12 mouse cellular contexts compared by ENCODE assay signal in the genomic region with DNA sequence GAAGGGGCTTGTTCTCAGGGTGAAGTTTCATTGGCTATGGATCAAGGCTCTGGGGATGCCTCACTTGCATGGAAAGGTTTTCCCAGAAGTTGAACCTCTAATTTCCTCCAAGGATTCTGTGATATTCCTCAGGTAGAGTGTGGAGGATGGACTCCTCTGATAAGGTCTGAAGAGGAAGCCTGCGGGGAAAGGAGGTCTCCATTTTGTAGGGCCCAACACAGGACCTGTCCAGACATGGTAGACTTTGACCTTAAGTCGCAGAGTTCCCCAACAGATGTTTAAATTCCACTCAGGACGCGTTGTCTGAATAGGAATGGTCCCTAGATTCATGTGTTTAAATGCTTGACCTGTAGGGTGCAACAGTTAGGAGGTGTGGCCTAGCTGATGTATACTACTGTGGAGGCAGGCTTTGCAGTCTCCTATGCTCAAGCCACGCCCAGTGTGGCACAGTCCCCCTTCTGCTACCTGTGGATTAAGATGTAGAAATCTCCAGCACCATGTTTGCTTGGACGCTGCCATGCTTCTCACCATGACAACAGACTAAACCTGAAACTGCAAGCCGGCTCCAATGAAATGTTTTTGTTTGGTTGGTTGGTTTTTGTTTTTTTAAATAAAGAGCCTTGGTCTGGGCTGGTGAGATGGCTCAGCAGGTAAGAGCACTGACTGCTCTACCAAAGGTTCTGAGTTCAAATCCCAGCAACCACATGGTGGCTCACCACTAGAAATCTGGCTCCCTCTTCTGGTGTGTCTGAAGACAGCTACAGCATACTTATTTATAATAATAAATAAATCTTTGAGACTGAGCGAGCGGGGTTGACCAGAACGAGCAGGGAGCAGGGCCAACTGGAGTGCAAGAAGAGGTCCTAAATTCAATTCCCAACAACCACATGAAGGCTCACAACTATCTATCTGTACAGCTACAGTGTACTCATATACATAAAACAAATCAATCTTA. TPM values are rescaled to one million over a fixed set of nuclear protein-coding genes. Genes with fewer than 3 reads are reported as not detected.
DNase-seq lines count a peak whose midpoint lies in the region; ATAC-seq and TF ChIP-seq lines count a peak whose summit lies in the region.
"Had no signal": no experiment of that assay in that cellular context is flagged by ENCODE, and none has a peak within 500 bp of the region (broad histone marks: within the 10 kb centered on the region; RNA-seq: fewer than 3 reads in every experiment).

No protein-coding gene starts in this region.

- H3K27ac ChIP-seq in forebrain, embryonic 13.5 days: no peak overlapping the region
- no peak overlapping the region for H3K27ac ChIP-seq in forebrain, embryonic 16.5 days (ENCODE audit: low read length)
- no peak overlapping the region for H3K27ac ChIP-seq in lung, embryonic 14.5 days (ENCODE audit: low read depth)
- no peak overlapping the region for H3K27ac ChIP-seq in liver, postnatal 0 days (ENCODE audit: low read depth)
- H3K27ac ChIP-seq: embryonic facial prominence, embryonic 12.5 days; heart, embryonic 13.5 days had no signal

- H3K27me3 ChIP-seq in forebrain, embryonic 13.5 days: no peaks in the 10 kb centered on the region
- H3K27me3 ChIP-seq in forebrain, embryonic 16.5 days (replicated peaks; ENCODE audit: control insufficient read depth, insufficient read depth, low read length): no peaks in the 10 kb centered on the region
- H3K27me3 ChIP-seq in lung, embryonic 14.5 days (ENCODE audit: insufficient read depth, low read length): no peaks in the 10 kb centered on the region
- H3K27me3 ChIP-seq in liver, postnatal 0 days (ENCODE audit: insufficient read depth, low read length): no peaks in the 10 kb centered on the region
- H3K27me3 ChIP-seq: embryonic facial prominence, embryonic 12.5 days; heart, embryonic 13.5 days had no signal

- H3K4me3 ChIP-seq in forebrain, embryonic 13.5 days: no peak overlapping the region
- no peak overlapping the region for H3K4me3 ChIP-seq in forebrain, embryonic 16.5 days (replicated peaks; ENCODE audit: low read length)
- no peak overlapping the region for H3K4me3 ChIP-seq in lung, embryonic 14.5 days (ENCODE audit: low read depth, low read length)
- H3K4me3 ChIP-seq in liver, postnatal 0 days (ENCODE audit: low read depth, low read length): no peak overlapping the region
- H3K4me3 ChIP-seq: embryonic facial prominence, embryonic 12.5 days; heart, embryonic 13.5 days had no signal

- DNase-seq in lung, embryonic 14.5 days: peak; percentile 6
- DNase-seq in lung, postnatal 36 days: no peak
- DNase-seq in WW6 (ENCODE audit: low read depth, low spot score): peak; percentile 24
- DNase-seq in liver, postnatal 0 days: no peak
- DNase-seq in ovary, postnatal 14 days (ENCODE audit: low spot score): no peak
- no peak for DNase-seq in urinary bladder, postnatal 4 days (ENCODE audit: low spot score in 2 of 2)
- DNase-seq: B cell, adult 2 months; cerebellum, adult 8-10 months had no signal

- H3K9ac ChIP-seq in forebrain, embryonic 13.5 days: no peak overlapping the region
- H3K9ac ChIP-seq in forebrain, embryonic 16.5 days (replicated peaks; ENCODE audit: low read depth, low read length): no peak overlapping the region
- no peak overlapping the region for H3K9ac ChIP-seq in lung, embryonic 14.5 days
- H3K9ac ChIP-seq in liver, postnatal 0 days (replicated peaks): no peak overlapping the region
- H3K9ac ChIP-seq: embryonic facial prominence, embryonic 12.5 days; heart, embryonic 13.5 days had no signal

- WGBS in forebrain, embryonic 13.5 days: 91% methylated on average over 10 of the region's 10 CpGs
- 92% methylated on average over 10 of the region's 10 CpGs for WGBS in forebrain, embryonic 16.5 days
- WGBS in lung, embryonic 14.5 days: 84% methylated on average over 10 of the region's 10 CpGs
- WGBS in liver, postnatal 0 days (ENCODE audit: insufficient replicate concordance): 88% methylated on average over 10 of the region's 10 CpGs

- H3K4me2 ChIP-seq in forebrain, embryonic 13.5 days: no peak overlapping the region
- no peak overlapping the region for H3K4me2 ChIP-seq in forebrain, embryonic 16.5 days (ENCODE audit: low read length)
- H3K4me2 ChIP-seq in lung, embryonic 14.5 days: no peak overlapping the region
- H3K4me2 ChIP-seq in liver, postnatal 0 days (ENCODE audit: low read depth, low read length): no peak overlapping the region
- H3K4me2 ChIP-seq: embryonic facial prominence, embryonic 12.5 days; heart, embryonic 13.5 days had no signal

- no peaks in the 10 kb centered on the region for H3K9me3 ChIP-seq in forebrain, embryonic 13.5 days (replicated peaks)
- H3K9me3 ChIP-seq in forebrain, embryonic 16.5 days (ENCODE audit: control insufficient read depth, low read length): no peaks in the 10 kb centered on the region
- no peaks in the 10 kb centered on the region for H3K9me3 ChIP-seq in lung, embryonic 14.5 days (ENCODE audit: low read depth, low read length)
- no peaks in the 10 kb centered on the region for H3K9me3 ChIP-seq in liver, postnatal 0 days (ENCODE audit: low read length)
- H3K9me3 ChIP-seq: embryonic facial prominence, embryonic 12.5 days; heart, embryonic 13.5 days had no signal

- H3K4me1 ChIP-seq in forebrain, embryonic 13.5 days: no peaks in the 10 kb centered on the region
- no peaks in the 10 kb centered on the region for H3K4me1 ChIP-seq in forebrain, embryonic 16.5 days (replicated peaks; ENCODE audit: control insufficient read depth, insufficient read depth, low read length)
- no peaks in the 10 kb centered on the region for H3K4me1 ChIP-seq in lung, embryonic 14.5 days (ENCODE audit: insufficient read depth)
- H3K4me1 ChIP-seq in liver, postnatal 0 days (ENCODE audit: insufficient read depth): no peaks in the 10 kb centered on the region
- H3K4me1 ChIP-seq: embryonic facial prominence, embryonic 12.5 days; heart, embryonic 13.5 days had no signal

- H3K36me3 ChIP-seq in forebrain, embryonic 13.5 days (ENCODE audit: poor library complexity, severe bottlenecking): peaks cover 51% of the 10 kb centered on the region
- H3K36me3 ChIP-seq in forebrain, embryonic 16.5 days (ENCODE audit: control insufficient read depth, insufficient read depth): peaks cover 11% of the 10 kb centered on the region
- H3K36me3 ChIP-seq in lung, embryonic 14.5 days (ENCODE audit: insufficient read depth): peaks cover 30% of the 10 kb centered on the region
- H3K36me3 ChIP-seq in liver, postnatal 0 days (replicated peaks; ENCODE audit: insufficient read depth, low read length): peaks cover 25% of the 10 kb centered on the region

- peak; percentile 48; the same call in 1 of the 2 replicates for ATAC-seq in forebrain, embryonic 13.5 days
- no peak; the same call in 1 of the 2 replicates for ATAC-seq in forebrain, embryonic 16.5 days
- ATAC-seq in lung, embryonic 14.5 days (ENCODE audit: insufficient read depth): peak; percentile 62; the same call in 1 of the 2 replicates
- ATAC-seq in liver, postnatal 0 days: peak; percentile 48; the same call in 1 of the 2 replicates

- TF ChIP-seq CTCF in lung, embryonic 14.5 days (IDR thresholded peaks at IDR 0.05; ENCODE audit: low read depth): no peak
- no peak for TF ChIP-seq CTCF in liver, postnatal 0 days (IDR thresholded peaks at IDR 0.05; ENCODE audit: low read depth)

- no peak for TF ChIP-seq EP300 in liver, postnatal 0 days (IDR thresholded peaks at IDR 0.05; ENCODE audit: low read depth)

RNA-seq across cellular contexts. Expression of gene Pcnp, which starts 16.5 kb away (rescaled TPM):
- polyA plus RNA-seq in forebrain, embryonic 13.5 days (2015; fragmentation: Nextera tagmentation; extraction: Ambion mirVana): 289 and 296 TPM in 2 replicates
- 230 and 262 TPM in 2 replicates for polyA plus RNA-seq in forebrain, embryonic 16.5 days (2015; fragmentation: Nextera tagmentation; extraction: Ambion mirVana)
- 231 and 252 TPM in 2 replicates for polyA plus RNA-seq in lung, embryonic 14.5 days (2014; fragmentation: Nextera tagmentation; extraction: Ambion mirVana)
- 61.8 and 64.2 TPM in 2 replicates for polyA plus RNA-seq in liver, postnatal 0 days (2015; fragmentation: Nextera tagmentation; extraction: Ambion mirVana)

RNA-seq across cellular contexts. Expression of gene Trmt10c, which starts 24.6 kb away (rescaled TPM):
- 25.8 and 26.3 TPM in 2 replicates for polyA plus RNA-seq in forebrain, embryonic 13.5 days (2015; fragmentation: Nextera tagmentation; extraction: Ambion mirVana)
- polyA plus RNA-seq in forebrain, embryonic 16.5 days (2015; fragmentation: Nextera tagmentation; extraction: Ambion mirVana): 27.1 and 27.4 TPM in 2 replicates
- polyA plus RNA-seq in lung, embryonic 14.5 days (2014; fragmentation: Nextera tagmentation; extraction: Ambion mirVana): 27.5 and 30.2 TPM in 2 replicates
- polyA plus RNA-seq in liver, postnatal 0 days (2015; fragmentation: Nextera tagmentation; extraction: Ambion mirVana): 15.2 and 15.7 TPM in 2 replicates

RNA-seq across cellular contexts. Expression of gene Senp7, which starts 35.1 kb away (rescaled TPM):
- 56.1 and 57.6 TPM in 2 replicates for polyA plus RNA-seq in forebrain, embryonic 13.5 days (2015; fragmentation: Nextera tagmentation; extraction: Ambion mirVana)
- 59.9 and 60.2 TPM in 2 replicates for polyA plus RNA-seq in forebrain, embryonic 16.5 days (2015; fragmentation: Nextera tagmentation; extraction: Ambion mirVana)
- 29.6 and 30.3 TPM in 2 replicates for polyA plus RNA-seq in lung, embryonic 14.5 days (2014; fragmentation: Nextera tagmentation; extraction: Ambion mirVana)
- 7.4 and 10.6 TPM in 2 replicates for polyA plus RNA-seq in liver, postnatal 0 days (2015; fragmentation: Nextera tagmentation; extraction: Ambion mirVana)

RNA-seq across cellular contexts. Expression of gene Zbtb11, which starts 39.4 kb away (rescaled TPM):
- polyA plus RNA-seq in forebrain, embryonic 13.5 days (2015; fragmentation: Nextera tagmentation; extraction: Ambion mirVana): 18.9 and 19.2 TPM in 2 replicates
- polyA plus RNA-seq in forebrain, embryonic 16.5 days (2015; fragmentation: Nextera tagmentation; extraction: Ambion mirVana): 22.4 and 25.1 TPM in 2 replicates
- polyA plus RNA-seq in lung, embryonic 14.5 days (2014; fragmentation: Nextera tagmentation; extraction: Ambion mirVana): 21.0 and 22.1 TPM in 2 replicates
- polyA plus RNA-seq in liver, postnatal 0 days (2015; fragmentation: Nextera tagmentation; extraction: Ambion mirVana): 5.3 and 6.0 TPM in 2 replicates

RNA-seq across cellular contexts. Expression of gene Rpl24, which starts 47.0 kb away (rescaled TPM):
- 656 and 765 TPM in 2 replicates for polyA plus RNA-seq in forebrain, embryonic 13.5 days (2015; fragmentation: Nextera tagmentation; extraction: Ambion mirVana)
- polyA plus RNA-seq in forebrain, embryonic 16.5 days (2015; fragmentation: Nextera tagmentation; extraction: Ambion mirVana): 484 and 499 TPM in 2 replicates
- 845 and 899 TPM in 2 replicates for polyA plus RNA-seq in lung, embryonic 14.5 days (2014; fragmentation: Nextera tagmentation; extraction: Ambion mirVana)
- 446 and 482 TPM in 2 replicates for polyA plus RNA-seq in liver, postnatal 0 days (2015; fragmentation: Nextera tagmentation; extraction: Ambion mirVana)

Comparison
In these comparisons a context has a peak if more than half of its experiments do, and no peak if none do; other contexts are left out.
1. DNase-seq: peak in lung, embryonic 14.5 days (single experiment) and WW6 (single experiment); none in lung, postnatal 36 days (single experiment), liver, postnatal 0 days (single experiment), ovary, postnatal 14 days (single experiment) and urinary bladder, postnatal 4 days (0 of 2).